Mouse (Mus musculus): Measurements from ENCODE around the gene Gm28308.
A peak's percentile ranks its signal among the peaks of the same experiment; 100 is the strongest.

Gene Gm28308

DNA sequence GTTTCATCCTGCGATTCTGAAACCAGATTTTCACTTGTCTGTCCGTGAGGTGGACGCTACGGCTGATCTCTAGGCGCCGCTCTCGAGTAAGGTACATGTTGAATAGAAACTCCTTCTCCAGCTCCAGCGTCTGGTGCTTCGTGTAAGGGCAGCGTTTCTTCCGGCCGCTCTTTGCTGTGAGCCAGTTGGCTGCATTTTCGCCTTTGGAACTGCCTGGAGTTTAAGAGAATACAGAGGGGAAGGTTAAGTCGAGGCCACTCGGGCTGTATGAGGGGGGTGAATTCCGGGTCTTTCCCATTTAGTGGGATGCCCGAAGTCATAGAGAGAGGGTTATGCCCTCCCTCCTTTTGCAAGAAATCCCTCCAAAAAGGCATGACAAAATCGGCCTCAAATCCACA, 19.4 kb upstream of the Gm28308 start:
- no peak for DNase-seq (ENCODE audit: low read depth, low spot score)

GRCm38 (mm10) chr6:52231885-52232567, 18.9 kb upstream of the Gm28308 start:
- no peak for DNase-seq (ENCODE audit: low read depth, low spot score)

- DNase-seq (ENCODE audit: low read depth, low spot score), result no peak
Measured at GRCm38 (mm10) chr6:52230516-52231165, 17.5 kb upstream of the Gm28308 start, which contains the start of gene Hoxa9. Hoxa9 (minus strand) TSS chr6:52231089.

GRCm38 (mm10) chr6:52229558-52230416, 16.6 kb upstream of the Gm28308 start:
- peak; percentile 26 for DNase-seq (ENCODE audit: low read depth, low spot score)

- no peak for DNase-seq (ENCODE audit: low read depth, low spot score)
Measured at GRCm38 (mm10) chr6:52228475-52229465, 15.6 kb upstream of the Gm28308 start.

DNA sequence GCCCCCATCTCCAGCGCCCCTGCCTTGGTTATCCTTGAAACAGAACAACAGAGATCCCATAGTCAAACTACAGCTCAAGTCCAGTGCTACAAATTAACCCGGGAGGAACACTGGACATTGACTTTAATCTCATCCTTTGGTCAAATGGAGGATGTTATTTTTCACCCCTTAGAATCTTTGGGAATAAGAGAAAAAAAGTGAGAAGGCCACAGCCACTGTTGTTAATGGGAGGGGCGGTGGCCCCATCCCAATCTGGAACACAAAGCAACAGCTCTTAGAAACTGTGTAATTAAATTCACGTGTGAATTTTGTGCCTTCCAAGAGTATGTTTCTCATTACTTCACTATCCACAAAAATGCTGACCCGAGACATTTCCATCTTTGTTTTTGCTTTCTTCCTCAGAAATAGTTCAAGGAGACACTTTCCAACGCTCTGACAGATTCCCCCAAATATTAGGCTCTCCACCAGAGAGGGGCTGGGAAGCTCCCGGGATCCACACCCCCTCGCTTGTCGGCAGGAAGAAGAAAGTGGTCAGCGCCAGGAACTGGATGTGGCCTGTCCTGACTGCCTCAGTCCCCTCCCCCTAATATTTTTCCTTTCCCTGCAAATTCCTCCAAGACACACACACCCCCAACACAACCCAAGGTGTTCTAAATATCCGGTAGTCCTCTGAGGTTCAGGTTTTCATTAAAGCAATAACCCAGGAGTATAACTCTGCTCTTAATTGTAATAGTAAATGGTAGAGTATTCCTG, 14.5 kb upstream of the Gm28308 start:
- no peak for DNase-seq (ENCODE audit: low read depth, low spot score)

DNA sequence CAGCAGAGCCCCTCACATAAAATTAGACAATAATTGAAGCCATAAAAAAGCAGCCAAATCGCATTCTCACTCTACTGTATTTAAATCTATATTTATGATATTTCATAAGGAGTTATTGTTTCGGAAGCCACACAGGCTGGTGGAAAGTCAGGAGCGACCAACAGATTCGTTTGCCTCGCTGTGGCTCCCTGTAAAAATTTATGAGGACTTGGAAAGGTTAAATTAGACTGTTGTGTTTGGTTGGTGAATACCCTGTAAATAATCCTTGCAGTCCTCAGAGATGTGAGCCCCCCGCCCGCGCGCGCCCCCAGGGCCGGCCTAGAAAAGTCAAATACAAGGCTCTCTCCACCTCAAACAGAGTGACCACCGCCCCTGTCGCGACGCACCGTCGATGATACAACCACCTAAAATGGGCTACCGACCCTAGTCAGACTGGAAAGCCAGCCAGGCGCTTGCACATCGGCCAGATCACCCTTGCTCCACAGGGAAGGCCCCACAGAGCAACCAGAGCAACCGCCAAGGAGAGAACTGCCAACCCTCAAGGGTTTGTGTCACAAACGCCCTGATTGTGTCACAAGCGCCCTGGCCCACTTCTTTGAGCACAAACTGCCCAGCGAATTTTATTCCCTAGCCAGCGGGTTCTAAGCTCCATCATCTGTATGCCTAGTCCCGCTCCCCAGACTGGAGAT, 13.6 kb upstream of the Gm28308 start:
- DNase-seq (ENCODE audit: low read depth, low spot score), result no peak

DNA sequence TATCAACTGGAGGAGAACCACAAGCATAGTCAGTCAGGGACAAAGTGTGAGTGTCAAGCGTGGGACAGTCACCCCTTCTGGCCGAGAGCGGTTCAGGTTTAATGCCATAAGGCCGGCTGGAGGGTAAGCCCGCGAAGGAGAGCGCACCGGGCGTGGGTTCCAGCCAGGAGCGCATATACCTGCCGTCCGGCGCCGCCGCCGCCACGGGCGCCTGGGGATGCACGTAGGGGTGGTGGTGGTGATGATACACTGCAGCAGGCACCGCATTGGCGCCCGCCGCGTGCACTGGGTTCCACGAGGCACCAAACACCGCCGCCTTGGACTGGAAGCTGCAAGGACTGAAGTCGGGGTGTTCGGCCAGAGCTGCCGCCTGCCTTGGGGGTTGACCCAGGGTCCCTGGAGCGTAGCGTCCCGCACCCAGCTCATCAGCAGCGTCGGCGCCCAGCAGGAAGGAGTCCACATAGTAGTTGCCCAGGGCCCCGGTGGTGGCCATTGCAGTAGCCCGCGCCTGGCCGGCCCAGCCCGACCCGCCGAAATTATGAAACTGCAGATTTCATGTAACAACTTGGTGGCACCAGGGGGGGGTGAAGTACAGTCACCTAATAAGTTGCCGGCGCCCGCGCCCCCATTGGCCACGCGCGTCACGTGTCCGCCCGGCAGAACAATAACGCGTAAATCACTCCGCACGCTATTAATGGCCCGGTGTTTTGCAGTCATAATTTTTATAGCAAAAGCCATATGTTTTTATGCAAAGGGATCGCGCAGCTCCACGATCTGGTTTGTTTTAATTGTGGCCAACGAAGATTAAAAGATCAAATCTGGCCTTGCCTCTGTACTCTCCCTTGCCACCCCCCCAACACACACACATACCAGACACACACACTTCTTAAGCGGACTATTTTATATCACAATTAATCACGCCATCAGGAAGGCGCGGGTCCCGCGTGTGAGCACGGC, 12.8 kb upstream of the Gm28308 start:
- DNase-seq (ENCODE audit: low read depth, low spot score), result no peak

DNA sequence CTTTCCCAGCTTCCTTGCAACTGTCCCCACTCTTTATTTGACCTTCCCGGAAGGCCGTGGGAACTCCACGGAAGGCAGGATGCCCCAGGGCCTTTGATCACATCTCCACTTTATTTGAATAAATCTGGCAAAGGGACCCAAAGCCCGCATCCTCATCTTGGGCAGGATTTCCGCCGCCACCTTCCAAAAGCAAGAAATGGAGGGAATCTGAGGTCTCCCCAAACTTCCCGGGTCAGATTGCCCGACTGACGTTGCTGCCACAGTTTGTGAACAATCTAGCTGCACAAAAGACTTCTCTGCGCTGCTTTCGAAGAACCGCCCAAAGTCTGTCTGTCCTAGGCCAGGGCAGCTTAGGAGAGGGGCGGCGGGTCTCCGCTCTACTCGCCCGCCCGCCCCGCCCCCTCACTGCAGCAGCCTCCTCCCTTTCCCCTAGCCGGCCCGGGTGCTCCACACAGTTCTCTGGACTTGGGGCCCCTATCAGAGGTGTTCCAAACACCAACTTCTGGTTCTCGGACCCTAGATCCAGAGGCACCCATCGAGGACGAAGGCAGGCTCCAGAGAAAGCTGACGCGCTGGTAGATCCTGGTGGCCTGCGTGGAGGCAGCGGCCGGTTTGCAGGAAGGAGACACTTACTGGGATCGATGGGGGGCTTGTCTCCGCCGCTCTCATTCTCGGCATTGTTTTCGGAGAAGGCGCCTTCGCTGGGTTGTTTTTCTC, 11.9 kb upstream of the Gm28308 start:
- no peak for DNase-seq (ENCODE audit: low read depth, low spot score)

DNA sequence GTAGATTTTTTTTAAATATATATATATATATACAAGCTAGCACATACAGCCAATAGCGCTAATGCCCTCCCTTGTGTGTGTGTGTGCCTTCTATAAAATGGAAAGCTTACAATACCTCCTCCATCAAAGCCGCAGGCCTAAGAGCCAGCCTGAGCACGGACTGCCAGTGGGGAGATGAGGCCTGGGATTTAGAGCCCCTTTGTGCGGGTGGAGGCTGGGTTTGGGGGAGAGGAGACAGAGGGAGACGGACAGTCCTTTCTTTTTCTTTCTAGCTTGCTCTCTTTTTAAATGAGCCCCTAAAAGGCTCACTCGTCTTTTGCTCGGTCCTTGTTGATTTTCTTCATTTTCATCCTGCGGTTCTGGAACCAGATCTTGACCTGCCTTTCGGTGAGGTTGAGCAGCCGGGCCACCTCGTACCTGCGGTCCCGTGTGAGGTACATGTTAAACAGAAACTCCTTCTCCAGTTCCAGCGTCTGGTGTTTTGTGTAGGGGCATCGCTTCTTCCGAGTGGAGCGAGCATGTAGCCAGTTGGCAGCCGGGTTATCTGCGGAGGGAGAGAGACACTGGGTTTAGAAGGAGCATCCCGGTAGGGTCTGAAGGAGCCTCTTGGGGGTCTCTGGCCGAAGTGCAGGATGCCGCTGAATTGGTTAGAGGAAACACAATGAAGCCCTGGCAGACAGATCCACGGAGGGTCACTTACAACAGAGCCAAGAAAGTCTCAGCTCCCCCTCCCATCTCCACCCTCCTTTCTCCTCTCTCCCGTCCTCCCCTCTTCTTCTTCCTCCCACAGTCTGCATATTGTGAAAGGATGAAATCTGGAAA, 11.0 kb upstream of the Gm28308 start:
- no peak for DNase-seq (ENCODE audit: low read depth, low spot score)

DNA sequence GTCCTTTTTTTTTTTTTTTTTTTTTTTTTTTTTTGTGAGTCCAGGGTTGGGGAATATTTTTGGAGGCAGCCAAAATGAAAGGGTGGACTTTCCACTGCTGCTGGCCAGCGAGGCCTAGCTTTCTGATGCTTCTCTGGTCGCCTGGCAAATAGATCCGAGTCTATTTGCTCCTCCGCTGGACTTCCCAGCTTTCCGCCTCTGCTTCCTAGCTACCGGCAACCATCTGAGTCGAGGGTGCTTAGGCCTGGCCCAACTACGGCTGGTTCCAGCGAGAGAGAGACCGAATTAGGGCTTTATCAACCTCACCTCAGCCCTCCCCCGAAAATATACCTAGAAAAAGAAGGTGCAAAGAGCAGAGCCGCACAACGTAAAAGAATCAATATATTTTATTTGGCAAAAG, 9.6 kb upstream of the Gm28308 start:
- DNase-seq (ENCODE audit: low read depth, low spot score), result no peak

DNA sequence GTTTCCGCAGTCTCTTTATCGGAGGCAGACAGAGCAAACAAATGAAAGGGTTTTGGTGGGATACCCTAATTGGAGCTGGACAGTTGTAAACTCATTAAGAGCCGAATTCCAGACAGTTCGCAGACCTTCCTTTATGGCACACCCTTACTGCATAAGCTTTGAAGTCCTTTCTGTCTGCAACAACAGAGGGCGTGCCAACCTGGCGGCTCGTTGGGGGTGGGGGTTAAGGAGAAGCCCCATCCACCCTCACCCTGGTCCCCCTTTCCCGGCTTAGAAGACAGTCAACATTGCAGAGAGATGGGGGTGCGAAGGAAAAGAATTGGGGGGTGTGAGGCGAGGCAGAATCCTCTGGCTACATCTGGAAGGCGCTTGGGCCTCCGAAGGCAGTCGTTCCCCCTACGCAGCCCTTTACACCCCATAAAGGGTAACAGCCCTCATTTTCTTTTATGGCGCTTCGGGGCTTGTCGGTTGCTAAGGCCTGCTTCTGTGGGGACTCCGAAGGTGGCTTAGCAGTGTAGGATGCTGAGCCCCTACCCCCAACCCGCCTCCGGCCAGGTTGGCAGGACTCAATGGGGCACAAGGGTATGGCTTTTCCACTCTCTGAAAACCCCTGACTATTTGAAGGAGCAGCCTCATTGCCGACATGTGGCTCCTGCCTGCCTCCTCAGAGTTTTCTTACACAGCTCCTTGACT, 9.0 kb upstream of the Gm28308 start:
- no peak for DNase-seq (ENCODE audit: low read depth, low spot score)

- DNase-seq (ENCODE audit: low read depth, low spot score), result peak; percentile 84
Measured at GRCm38 (mm10) chr6:52221337-52221992, 8.3 kb upstream of the Gm28308 start, which contains the start of gene Hoxa7. Hoxa7 (minus strand) TSS chr6:52221854.

DNA sequence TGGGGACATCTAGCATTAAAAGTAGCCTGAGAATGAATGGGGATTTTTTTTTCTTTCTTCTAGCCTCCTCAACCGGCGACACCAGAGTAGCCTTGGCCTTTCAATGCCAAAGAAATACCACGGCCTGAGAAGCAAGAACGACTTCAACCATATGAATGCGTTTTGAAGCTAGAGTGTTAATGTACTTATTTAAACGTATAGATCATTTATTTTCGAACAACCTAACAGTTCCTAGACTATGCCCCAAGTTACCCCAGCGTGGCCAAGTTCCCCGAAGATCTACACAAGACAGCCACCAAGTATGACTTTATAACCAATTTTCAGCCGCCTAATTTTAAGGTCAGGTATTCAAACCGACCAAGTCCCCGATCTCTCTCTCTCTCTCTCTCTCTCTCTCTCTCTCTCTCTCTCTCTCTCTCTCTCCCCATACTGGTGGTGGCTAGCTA, 7.7 kb upstream of the Gm28308 start:
- no peak for DNase-seq (ENCODE audit: low read depth, low spot score)

DNA sequence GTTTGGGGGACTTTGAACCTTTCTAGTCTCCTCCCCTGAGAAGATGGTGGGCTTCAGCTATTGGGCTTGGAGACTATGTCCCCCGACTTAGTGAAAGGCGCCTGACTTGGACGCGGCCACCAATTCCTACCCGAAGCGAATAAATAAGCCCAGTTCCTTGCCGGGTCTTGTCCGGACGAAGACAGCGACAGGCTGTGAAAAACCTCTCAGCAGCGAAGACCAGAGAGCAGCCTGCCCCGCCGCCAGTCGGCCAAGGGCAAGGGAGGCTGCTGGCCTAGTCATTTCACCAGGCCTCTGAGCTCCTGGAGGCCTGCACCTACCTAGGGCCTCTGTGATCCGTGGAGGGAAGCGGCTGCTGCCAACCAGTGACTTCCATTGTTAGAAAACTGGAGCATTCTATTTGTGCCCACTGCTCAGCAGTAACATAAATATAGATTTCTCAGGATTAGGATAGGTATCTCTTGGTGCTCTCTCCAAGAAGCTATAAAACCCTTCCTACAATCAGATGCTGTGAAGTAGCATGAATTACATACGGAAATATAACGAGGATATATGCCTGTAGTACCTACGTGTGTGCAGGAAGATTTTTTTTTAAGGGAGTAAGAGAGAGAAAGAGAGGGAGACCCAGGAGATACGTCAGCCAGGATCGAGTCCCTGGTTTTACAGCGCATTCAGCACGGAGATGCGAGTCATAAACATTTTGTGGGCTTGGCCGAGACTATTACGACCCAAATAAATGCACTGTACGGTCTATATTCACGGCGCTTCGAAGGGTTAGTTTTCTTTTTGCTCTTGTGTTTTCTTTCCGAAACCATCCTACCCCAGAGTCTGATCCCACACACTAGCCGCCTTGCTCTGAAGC, 7.1 kb upstream of the Gm28308 start:
- no peak for DNase-seq (ENCODE audit: low read depth, low spot score)
